ENCODE assay signal across 9 mouse cellular contexts in genomic region chr4:41660851-41661430, GRCm38 (mm10). TPM values are rescaled to one million over a fixed set of nuclear protein-coding genes. Genes with fewer than 3 reads are reported as not detected.
DNase-seq lines count a peak whose midpoint lies in the region; ATAC-seq and TF ChIP-seq lines count a peak whose summit lies in the region.
"Had no signal": no experiment of that assay in that cellular context is flagged by ENCODE, and none has a peak within 500 bp of the region (broad histone marks: within the 10 kb centered on the region; RNA-seq: fewer than 3 reads in every experiment).

No protein-coding gene starts in this region.

- DNase-seq in MN1 (ENCODE audit: low spot score) = peak; percentile 90
- peak; percentile 94 for DNase-seq in brain, embryonic 14.5 days (ENCODE audit: low read depth)
- DNase-seq in liver, adult 2 months (ENCODE audit: extremely low read depth, low read depth, low spot score) = peak; percentile 35
- DNase-seq in thymus, postnatal 10 days (ENCODE audit: low spot score in 2 of 2) = no peak
- DNase-seq in urinary bladder, postnatal 14 days (ENCODE audit: low spot score) = no peak

- ATAC-seq in hindbrain, embryonic 13.5 days (ENCODE audit: low FRiP score) = 0 out of 2 replicates have a peak, but pooled peaks have one; percentile 6
- ATAC-seq in activated CD4-positive, CD25-positive, alpha-beta regulatory T cell, adult 4 months = no peak

- no peaks in the 10 kb centered on the region for H3K27me3 ChIP-seq in hindbrain, embryonic 13.5 days
- no peaks in the 10 kb centered on the region for H3K27me3 ChIP-seq in liver, adult 2 months (ENCODE audit: control insufficient read depth, insufficient read depth, low read length)

- H3K4me2 ChIP-seq in hindbrain, embryonic 13.5 days = no peak overlapping the region

- no peak for TF ChIP-seq CTCF in brain, embryonic 14.5 days (IDR thresholded peaks at IDR 0.05; ENCODE audit: borderline replicate concordance, extremely low read depth, insufficient read depth, insufficient read length)
- no peak for TF ChIP-seq CTCF in liver, adult 2 months (IDR thresholded peaks at IDR 0.05; ENCODE audit: low read depth, low read length)

- peak overlapping the region; percentile 15; the same call in 1 of the 2 replicates for H3K27ac ChIP-seq in hindbrain, embryonic 13.5 days
- peak overlapping the region; percentile 37 for H3K27ac ChIP-seq in liver, adult 2 months (replicated peaks; ENCODE audit: insufficient read depth, low read depth, low read length)

- no peaks in the 10 kb centered on the region for H3K9me3 ChIP-seq in hindbrain, embryonic 13.5 days

- no peak for TF ChIP-seq POLR2A in brain, embryonic 14.5 days (IDR thresholded peaks at IDR 0.05; ENCODE audit: borderline replicate concordance, extremely low read depth, insufficient read depth, insufficient read length, poor library complexity, severe bottlenecking)
- no peak for TF ChIP-seq POLR2A in liver, adult 2 months (IDR thresholded peaks at IDR 0.05; ENCODE audit: extremely low read depth, insufficient read depth, low read length)

- 0 out of 2 replicates have a peak overlapping the region, but pooled peaks have one; percentile 8 for H3K9ac ChIP-seq in hindbrain, embryonic 13.5 days
- no peak overlapping the region for H3K9ac ChIP-seq in liver, adult 2 months (ENCODE audit: low read depth, low read length)

- peaks cover 25% of the 10 kb centered on the region for H3K36me3 ChIP-seq in hindbrain, embryonic 13.5 days
- H3K36me3 ChIP-seq in liver, adult 2 months (ENCODE audit: control insufficient read depth, insufficient read depth, low read length) = no peaks in the 10 kb centered on the region

- 22% methylated on average over 11 of the region's 11 CpGs for WGBS in hindbrain, embryonic 13.5 days
- WGBS in liver, adult 2 months = 47% methylated on average over 11 of the region's 11 CpGs

- no peak overlapping the region for H3K4me3 ChIP-seq in hindbrain, embryonic 13.5 days
- no peak overlapping the region for H3K4me3 ChIP-seq in liver, adult 2 months (ENCODE audit: insufficient read depth, low read depth, low read length)
- H3K4me3 ChIP-seq: myocyte had no signal

- H3K79me2 ChIP-seq in liver, adult 2 months (ENCODE audit: control insufficient read depth, insufficient read depth, low read length) = no peaks in the 10 kb centered on the region

- H3K4me1 ChIP-seq in hindbrain, embryonic 13.5 days (replicated peaks) = peaks cover 81% of the 10 kb centered on the region
- H3K4me1 ChIP-seq in liver, adult 2 months (ENCODE audit: control insufficient read depth, insufficient read depth, low read length) = peaks cover 8% of the 10 kb centered on the region; the same call in 1 of the 2 replicates

RNA-seq across cellular contexts. Expression of gene Enho, which starts 20.8 kb away (rescaled TPM):
- polyA plus RNA-seq in brain, embryonic 14.5 days (2012; rRNA removed) = 124 and 147 TPM in 2 replicates
- 92.0 and 95.2 TPM in 2 replicates for polyA plus RNA-seq in hindbrain, embryonic 13.5 days (2015; fragmentation: Nextera tagmentation; extraction: Ambion mirVana)
- total RNA-seq in liver, adult 2 months (2014; rRNA removed) = 26.4 and 42.8 TPM in 2 replicates
- polyA plus RNA-seq in liver, adult 2 months (2012; rRNA removed) = 51.1 and 114 TPM in 2 replicates
- not detected for polyA plus RNA-seq in activated CD4-positive, CD25-positive, alpha-beta regulatory T cell, adult 4 months (2017; shearing (Covaris generic))

RNA-seq across cellular contexts. Expression of gene Cntfr, which starts 35.9 kb away (rescaled TPM):
- polyA plus RNA-seq in brain, embryonic 14.5 days (2012; rRNA removed) = 62.2 and 109 TPM in 2 replicates
- 24.4 and 27.8 TPM in 2 replicates for polyA plus RNA-seq in hindbrain, embryonic 13.5 days (2015; fragmentation: Nextera tagmentation; extraction: Ambion mirVana)
- total RNA-seq in liver, adult 2 months (2014; rRNA removed) = 0.74 and 0.87 TPM in 2 replicates
- polyA plus RNA-seq in liver, adult 2 months (2012; rRNA removed) = 1.8 and 2.3 TPM in 2 replicates
- not detected for polyA plus RNA-seq in activated CD4-positive, CD25-positive, alpha-beta regulatory T cell, adult 4 months (2017; shearing (Covaris generic))
- total RNA-seq: hematopoietic stem cell, adult 5-6 weeks had no signal

RNA-seq across cellular contexts. Expression of gene Il11ra1, which starts 38.8 kb away (rescaled TPM):
- polyA plus RNA-seq in brain, embryonic 14.5 days (2012; rRNA removed) = 31.3 and 32.5 TPM in 2 replicates
- polyA plus RNA-seq in hindbrain, embryonic 13.5 days (2015; fragmentation: Nextera tagmentation; extraction: Ambion mirVana) = 47.6 and 48.5 TPM in 2 replicates
- total RNA-seq in liver, adult 2 months (2014; rRNA removed) = 38.6 and 42.4 TPM in 2 replicates
- polyA plus RNA-seq in liver, adult 2 months (2012; rRNA removed) = 129 and 155 TPM in 2 replicates
- 1 to 10 TPM; 4.9 to 7.2 TPM for polyA plus RNA-seq in activated CD4-positive, CD25-positive, alpha-beta regulatory T cell, adult 4 months (2017; shearing (Covaris generic))

RNA-seq across cellular contexts. Expression of gene Rpp25l, which starts 52.4 kb away (rescaled TPM):
- 53.9 and 79.7 TPM in 2 replicates for polyA plus RNA-seq in brain, embryonic 14.5 days (2012; rRNA removed)
- 63.0 and 66.8 TPM in 2 replicates for polyA plus RNA-seq in hindbrain, embryonic 13.5 days (2015; fragmentation: Nextera tagmentation; extraction: Ambion mirVana)
- total RNA-seq in liver, adult 2 months (2014; rRNA removed) = 20.5 and 21.4 TPM in 2 replicates
- 59.1 and 60.6 TPM in 2 replicates for polyA plus RNA-seq in liver, adult 2 months (2012; rRNA removed)
- 10 to 100 TPM; 51.4 to 65.6 TPM for polyA plus RNA-seq in activated CD4-positive, CD25-positive, alpha-beta regulatory T cell, adult 4 months (2017; shearing (Covaris generic))

Comparison
In these comparisons a context has a peak if more than half of its experiments do, and no peak if none do; other contexts are left out.
1. DNase-seq: peak in MN1 (single experiment), brain, embryonic 14.5 days (single experiment) and liver, adult 2 months (single experiment); none in thymus, postnatal 10 days (0 of 2) and urinary bladder, postnatal 14 days (single experiment).
2. RNA of gene Enho, which starts 20.8 kb away (polyA plus RNA-seq): 124 to 147 TPM in brain, embryonic 14.5 days, 51.1 to 114 TPM in liver, adult 2 months and 92.0 to 95.2 TPM in hindbrain, embryonic 13.5 days; not detected in activated CD4-positive, CD25-positive, alpha-beta regulatory T cell, adult 4 months; every median in the first group is over 10 times any median in the second.